Mouse (Mus musculus) megakaryocyte, embryonic 14.5 days (primary cell): ENCODE data around the gene Ffar4.

Source experiments
- FLI1 ChIP-seq: IDR thresholded peaks from 2 replicates; pipeline ENCODE4 v1.6.1; 2012; ENCODE audit warnings: low read length, inconsistent platforms, mixed read lengths
- GATA1 ChIP-seq: IDR thresholded peaks from 3 replicates; pipeline ENCODE4 v1.6.1; 2012; ENCODE audit warnings: mixed read lengths, low read length, inconsistent platforms, borderline replicate concordance

DNA sequence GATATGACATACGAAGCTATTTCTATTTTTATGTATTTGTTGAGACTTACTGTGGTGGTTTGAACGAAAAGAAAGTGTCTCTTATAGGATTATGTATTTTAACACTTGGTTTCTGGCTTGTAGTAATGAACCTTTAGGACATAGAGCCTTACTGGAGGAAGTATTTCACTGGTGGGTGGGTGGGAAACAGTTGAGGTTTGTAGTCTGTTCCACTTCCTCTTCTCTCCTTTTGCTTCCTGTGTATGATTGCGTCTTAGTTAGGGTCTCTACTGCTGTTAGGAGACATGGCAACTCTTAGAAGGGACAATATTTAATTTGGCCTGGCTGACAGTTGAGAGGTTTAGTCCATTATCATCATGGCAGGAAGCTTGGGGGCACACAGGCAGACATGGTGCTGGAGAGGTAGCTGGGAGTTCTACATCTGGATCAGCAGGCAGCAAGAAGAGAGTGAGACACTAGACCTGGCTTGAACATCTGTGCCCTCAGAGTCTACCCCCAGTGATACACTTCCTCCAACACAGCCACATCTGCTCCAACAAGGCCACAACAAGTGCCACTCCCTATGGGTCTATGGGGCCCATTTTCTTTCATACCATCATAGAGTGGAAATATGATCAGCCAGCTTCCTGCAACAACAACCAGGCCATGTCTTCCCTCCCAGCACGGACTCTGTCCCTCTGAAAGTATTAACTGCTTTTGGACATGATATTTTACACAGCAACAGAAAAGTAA is 46.8 kb downstream of the Ffar4 start:
- TF ChIP-seq GATA1, result no peak
- no peak for TF ChIP-seq FLI1
